Mouse (Mus musculus): Measurements from ENCODE around the gene Tcf3. TPM values are rescaled to one million over a fixed set of nuclear protein-coding genes. Genes with fewer than 3 reads are reported as not detected.

Tcf3 gene
- total RNA-seq, 2 experiments from 2014 or later = 22.6 to 25.8 TPM

DNA sequence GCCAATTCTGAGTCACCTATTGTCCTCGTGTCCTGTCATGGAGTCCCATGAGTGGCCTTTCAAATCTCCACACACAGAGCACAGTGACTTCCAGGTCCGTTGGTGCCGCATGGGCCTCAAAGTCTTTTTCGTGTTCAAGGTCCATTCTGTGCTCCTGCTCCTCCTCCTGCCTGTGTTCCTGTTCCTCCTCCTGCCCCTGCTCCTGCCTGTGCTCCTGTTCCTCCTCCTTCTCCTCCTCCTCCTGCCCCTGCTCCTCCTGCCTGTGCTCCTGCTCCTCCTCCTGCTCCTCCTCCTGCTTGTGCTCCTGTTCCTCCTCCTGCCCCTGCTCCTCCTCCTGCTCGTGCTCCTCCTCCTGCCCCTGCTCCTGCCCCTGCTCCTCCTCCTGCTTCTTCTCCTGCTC, 65.5 kb downstream of the Tcf3 start:
- DNase-seq (ENCODE audit: low spot score in 2 of 2) = no peak
- intact Hi-C loops (cut with DNase I) = no loop called here

DNA sequence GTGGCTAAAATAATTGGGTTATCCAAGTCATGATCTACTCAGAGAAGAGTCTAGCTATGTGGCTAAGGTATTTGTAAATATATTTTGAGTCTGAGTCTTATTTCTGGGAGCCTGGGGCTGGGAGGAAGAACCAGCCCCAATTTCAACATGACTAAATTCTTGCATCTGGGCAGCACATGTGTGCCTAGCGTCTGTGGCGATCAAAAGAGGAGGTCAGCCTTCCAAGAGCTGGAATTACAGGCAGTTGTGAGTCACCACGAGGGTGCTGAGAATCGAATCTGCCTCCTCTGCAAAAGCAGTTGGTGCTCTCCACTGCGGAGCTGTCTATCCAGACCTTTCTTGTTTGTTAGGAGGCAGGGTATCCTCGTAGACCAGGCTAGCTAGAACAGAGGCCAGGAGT, 67.7 kb downstream of the Tcf3 start:
- no peak for DNase-seq (ENCODE audit: low spot score in 2 of 2)
- intact Hi-C loops (cut with DNase I) = no loop called here

DNA sequence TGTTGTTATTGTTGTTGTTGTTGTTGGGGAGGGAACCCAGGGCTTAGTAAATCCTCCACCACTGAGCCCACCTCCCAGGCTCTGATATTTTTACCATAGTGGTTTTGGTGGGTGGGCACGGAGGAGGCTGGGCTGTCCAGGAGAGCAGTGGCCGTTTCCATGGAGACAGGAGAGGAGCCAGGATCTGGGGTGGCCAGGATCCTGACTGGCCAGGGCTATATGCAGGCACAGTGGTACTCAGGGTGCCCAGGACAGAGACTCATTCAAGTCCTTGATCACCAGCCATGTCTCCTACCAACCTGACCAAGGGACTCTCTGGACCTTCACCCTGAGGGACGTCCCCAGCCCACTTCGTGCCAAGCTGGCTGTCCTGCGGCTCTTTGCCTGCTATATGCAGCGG, 69.7 kb downstream of the Tcf3 start:
- no peak for DNase-seq (ENCODE audit: low spot score in 2 of 2)
- intact Hi-C loops (cut with DNase I) = no loop called here

Small RNA genes lying within 50 kb of the gene (microRNA-seq; reads per million reads assigned to microRNA genes)
- 0 to 0.25 reads per million in 2 experiments for gene Gm22721

Other genes starting within 250 kb of the Tcf3 start
- gene Mum1, start 207.2 kb downstream of the Tcf3 start, total RNA-seq (2021) = 10 to 100 TPM; 40.9 to 41.2 TPM
- gene Ndufs7, start 184.5 kb downstream of the Tcf3 start, total RNA-seq (2021) = 100 to 1,000 TPM; 182 to 187 TPM
- 10 to 100 TPM; 27.6 to 30.7 TPM for gene Gamt, start 172.6 kb downstream of the Tcf3 start, total RNA-seq (2021)
- 10 to 100 TPM; 76.9 to 93.8 TPM for gene Dazap1, start 172.2 kb downstream of the Tcf3 start, total RNA-seq (2021)
- gene Rps15, start 141.2 kb downstream of the Tcf3 start, total RNA-seq (2021) = 100 to 1,000 TPM; 788 to 790 TPM
- gene Apc2, start 137.7 kb downstream of the Tcf3 start, total RNA-seq (2021) = 100 to 1,000 TPM in 1 of 2 experiments, 10 to 100 TPM in 1; 93.4 to 103 TPM
- 10 to 100 TPM; 27.3 to 29.8 TPM for gene 2310011J03Rik, start 113.1 kb downstream of the Tcf3 start, total RNA-seq (2021)
- gene Pcsk4, start 104.1 kb downstream of the Tcf3 start, total RNA-seq (2021) = 1 to 10 TPM; 4.5 to 4.6 TPM
- 10 to 100 TPM; 10.5 to 11.2 TPM for gene Reep6, start 103.7 kb downstream of the Tcf3 start, total RNA-seq (2021)
- gene Adamtsl5, start 85.2 kb downstream of the Tcf3 start, total RNA-seq (2021) = 1 to 10 TPM; 5.1 to 7.4 TPM
- 10 to 100 TPM; 22.6 to 24.9 TPM for gene Plk5, start 77.2 kb downstream of the Tcf3 start, total RNA-seq (2021)
- 10 to 100 TPM; 17.7 to 22.2 TPM for gene Mex3d, start 46.0 kb downstream of the Tcf3 start, total RNA-seq (2021)
- gene Mbd3, start 34.1 kb downstream of the Tcf3 start, total RNA-seq (2021) = 100 to 1,000 TPM; 134 to 138 TPM
- 100 to 1,000 TPM; 482 to 488 TPM for gene Uqcr11, start 26.8 kb downstream of the Tcf3 start, total RNA-seq (2021)
- gene Onecut3, start 61.2 kb upstream of the Tcf3 start, total RNA-seq (2021) = not detected
- under 1 TPM; 0.14 to 0.16 TPM for gene Atp8b3, start 105.5 kb upstream of the Tcf3 start, total RNA-seq (2021)
- 10 to 100 TPM; 44.8 to 45.7 TPM for gene Rexo1, start 127.9 kb upstream of the Tcf3 start, total RNA-seq (2021)
- gene Klf16, start 143.7 kb upstream of the Tcf3 start, total RNA-seq (2021) = 10 to 100 TPM; 51.8 to 55.3 TPM
- 100 to 1,000 TPM; 206 to 216 TPM for gene Abhd17a, start 156.7 kb upstream of the Tcf3 start, total RNA-seq (2021)
- 10 to 100 TPM; 40.8 to 42.2 TPM for gene Scamp4, start 169.2 kb upstream of the Tcf3 start, total RNA-seq (2021)
- gene Adat3, start 169.2 kb upstream of the Tcf3 start, total RNA-seq (2021) = 1 to 10 TPM; 3.6 to 4.5 TPM
- gene Gm49322, start 172.4 kb upstream of the Tcf3 start, total RNA-seq (2021) = 1 to 10 TPM; 2.8 to 2.9 TPM
- 100 to 1,000 TPM; 222 to 247 TPM for gene Csnk1g2, start 189.2 kb upstream of the Tcf3 start, total RNA-seq (2021)
- gene Btbd2, start 223.4 kb upstream of the Tcf3 start, total RNA-seq (2021) = 10 to 100 TPM; 91.7 to 92.7 TPM
- gene Mknk2, start 244.5 kb upstream of the Tcf3 start, total RNA-seq (2021) = 10 to 100 TPM; 35.3 to 44.0 TPM

Data from left cerebral cortex, postnatal 25 days (tissue).